Mouse (Mus musculus) testis, adult 2 months (tissue): ENCODE measurements at regions not wholly inside any gene's neighbourhood (a gene's known extent, or its start where the extent isn't known, plus 50 kb on each side); places are given as distances from the start of the nearest gene placed in this dataset.

Source experiments
- CTCF ChIP-seq: fragments of 200-500 bp; IDR thresholded peaks from 2 replicates; pipeline ENCODE4 v1.5.1; 2012; ENCODE audit warnings: low read depth, mild to moderate bottlenecking, inconsistent platforms, low read length, moderate library complexity; ENCODE audit not compliant: control insufficient read depth, insufficient read depth, insufficient replicate concordance
- POLR2A ChIP-seq: fragments of 200-500 bp; IDR thresholded peaks from 2 replicates; pipeline ENCODE4 v1.6.1; 2012; ENCODE audit warnings: low read depth, mild to moderate bottlenecking, inconsistent platforms, low read length, moderate library complexity; ENCODE audit not compliant: control insufficient read depth

DNA sequence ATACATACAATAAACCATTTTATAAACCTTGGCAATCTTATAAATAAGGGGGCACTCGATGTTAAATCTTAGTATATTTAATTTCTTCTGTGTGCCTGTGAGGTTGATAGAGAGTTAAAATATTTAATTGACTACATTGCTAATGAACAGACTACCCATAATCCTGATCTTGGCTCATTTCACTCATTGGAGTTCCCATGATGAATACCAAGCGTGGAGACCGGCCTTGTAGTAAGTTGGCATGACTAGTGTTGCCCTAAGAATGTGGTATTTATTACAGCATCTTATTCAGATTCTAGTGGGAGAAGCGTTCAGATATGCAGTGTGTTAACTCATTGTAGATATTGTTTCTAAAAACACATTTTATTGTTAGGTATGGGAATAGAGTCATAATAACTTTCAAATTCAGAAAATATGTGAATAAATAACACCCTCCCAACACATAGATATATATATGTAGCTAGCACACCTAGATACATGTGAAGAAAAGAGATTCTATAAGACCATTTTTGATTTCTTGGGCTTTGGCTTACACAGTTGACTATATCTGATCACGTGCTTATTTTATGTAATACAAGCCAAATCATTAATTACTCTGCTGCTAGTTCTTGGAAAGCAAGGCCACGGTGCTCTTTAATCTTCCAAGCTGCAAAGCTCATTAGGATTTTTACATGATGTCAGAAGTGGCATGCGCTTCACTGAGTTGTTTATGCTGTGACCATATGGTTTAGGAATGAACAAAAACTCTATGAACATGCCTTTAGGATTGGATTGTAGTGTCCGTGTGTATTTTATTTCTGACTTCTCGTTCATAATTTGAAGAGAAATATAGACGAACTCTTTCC lies 232.0 kb downstream of the Mef2c start:
- no peak for TF ChIP-seq CTCF
- no peak for TF ChIP-seq POLR2A
